Mouse (Mus musculus): ENCODE data around the gene Sult1a1.

Sult1a1 gene

DNA sequence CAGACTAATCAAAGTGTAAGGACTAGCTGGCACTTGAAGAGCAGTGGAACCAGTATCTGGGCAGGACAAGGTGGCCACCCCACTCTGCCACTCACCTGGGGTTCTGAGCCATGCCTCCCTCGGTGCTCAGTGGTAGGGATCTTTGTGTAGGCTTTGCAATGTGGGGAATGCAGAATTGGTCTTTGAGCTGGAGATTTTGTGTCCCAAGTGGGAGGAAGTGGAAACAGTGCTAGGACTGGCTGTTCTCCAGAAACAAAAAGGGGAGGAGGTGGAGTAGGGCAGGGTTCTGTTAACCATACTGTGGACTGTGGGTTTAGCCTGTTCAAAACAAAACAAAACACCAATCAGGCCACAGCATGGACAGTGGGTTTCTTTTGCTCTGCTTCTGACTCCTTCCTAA is at the start of gene Sult1a1:
Sult1a1 (minus strand) TSS at position 226 of the 400 bp plus-strand sequence.
- no peak for DNase-seq (ENCODE audit: low spot score in 2 of 2)

DNA sequence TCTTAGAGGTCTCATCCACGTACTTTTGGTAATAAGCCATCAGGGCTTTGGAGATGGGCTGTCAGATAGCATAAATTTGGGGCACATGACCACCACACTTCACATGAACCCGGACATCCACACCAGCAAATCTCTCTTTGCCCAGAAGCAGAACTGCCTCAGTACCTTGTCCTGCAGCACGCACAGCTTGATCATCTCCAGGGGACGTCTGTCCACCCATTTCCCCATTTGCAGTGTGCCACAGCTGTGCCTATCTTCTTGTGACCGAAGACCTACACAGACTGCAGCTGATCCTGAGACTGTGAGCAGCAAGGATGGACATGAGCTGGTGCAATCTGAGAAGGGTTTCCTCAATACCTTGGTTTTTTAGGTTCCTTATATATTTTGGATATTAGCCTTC is 49.4 kb upstream of the Sult1a1 start:
- DNase-seq (ENCODE audit: low spot score in 2 of 2): no peak

DNA sequence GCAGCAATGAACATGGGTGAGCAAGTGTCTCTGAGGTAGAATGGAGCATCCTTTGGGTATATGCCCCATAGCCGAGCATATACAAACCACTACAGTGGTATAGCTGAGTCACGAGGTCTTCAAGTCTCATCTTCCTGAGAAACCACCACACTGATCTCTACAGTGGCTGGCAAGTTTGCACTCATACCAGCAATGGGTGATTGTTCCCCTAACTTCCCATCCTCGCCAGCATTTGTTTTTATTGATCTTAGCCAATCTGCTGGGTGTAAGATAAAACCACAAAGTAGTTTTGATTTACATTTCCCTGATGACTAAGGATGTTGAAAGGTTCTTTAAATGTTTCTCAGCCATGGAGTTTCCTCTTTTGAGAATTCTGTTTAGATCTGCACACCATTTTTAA is 48.8 kb upstream of the Sult1a1 start:
- no peak for DNase-seq (ENCODE audit: low spot score in 2 of 2)

DNA sequence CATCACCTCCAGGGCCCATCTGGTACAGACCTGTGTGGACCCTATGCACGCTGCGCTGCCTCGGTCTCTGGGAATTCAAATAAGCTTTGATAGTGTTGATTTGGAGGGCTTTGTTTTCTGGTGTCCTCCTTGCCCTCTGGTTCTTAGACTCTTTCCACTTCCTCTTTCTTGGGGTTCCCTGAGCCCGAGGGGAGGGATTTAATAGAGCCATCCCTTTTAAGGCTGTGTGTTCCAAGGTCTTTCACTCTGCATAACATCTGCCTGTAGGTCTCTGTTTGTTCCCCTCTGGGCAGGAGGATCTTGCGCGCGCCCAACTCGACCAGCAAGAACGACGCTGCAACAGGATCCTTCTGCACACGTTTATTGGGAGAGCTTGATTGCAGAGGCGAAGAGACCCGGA is 45.4 kb upstream of the Sult1a1 start:
- no peak for DNase-seq (ENCODE audit: low spot score in 2 of 2)

DNA sequence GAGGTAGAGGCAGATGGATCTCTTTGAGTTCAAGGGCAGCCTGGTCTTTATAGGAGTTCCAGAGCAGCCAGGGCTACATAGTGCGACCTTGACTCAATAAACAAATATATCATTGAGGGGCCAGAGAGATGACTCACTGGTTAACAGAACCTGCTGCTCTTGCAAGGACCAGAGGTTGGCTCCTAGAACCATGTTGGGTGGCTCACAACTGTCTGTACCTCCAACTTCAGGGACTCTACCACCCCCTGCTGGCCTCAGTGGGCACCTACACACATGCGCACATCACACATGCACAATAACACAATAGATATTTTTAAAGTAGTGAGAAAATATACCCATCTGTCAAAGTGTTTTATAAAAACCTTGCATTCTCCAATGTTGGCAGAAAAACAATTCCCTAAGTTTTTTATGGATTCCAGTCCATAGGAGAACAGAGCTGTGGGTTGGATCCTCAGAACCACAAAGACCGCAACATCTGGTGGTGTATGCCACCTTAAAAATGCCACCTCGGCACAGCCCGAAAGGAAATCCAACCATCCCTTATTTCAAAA is 42.6 kb upstream of the Sult1a1 start:
- no peak for DNase-seq (ENCODE audit: low spot score in 2 of 2)

DNA sequence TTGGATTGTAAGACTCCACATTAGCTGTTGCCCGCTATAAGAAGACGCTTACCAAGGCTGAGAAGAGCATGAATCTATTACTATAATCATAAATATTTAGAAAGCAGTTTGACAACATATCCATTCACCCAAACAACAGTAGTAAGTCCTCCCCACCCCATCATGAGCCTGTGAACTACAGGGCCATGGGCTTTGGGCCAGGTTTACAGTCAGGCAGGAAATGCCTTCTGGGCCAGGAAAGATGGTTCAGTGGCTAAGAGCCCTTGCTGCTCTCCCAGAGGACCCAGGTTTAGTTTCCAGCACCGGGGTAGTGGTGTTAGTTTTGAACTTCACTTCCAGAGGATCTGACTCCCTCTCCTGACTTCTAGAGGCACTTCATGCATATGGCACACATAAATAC is 41.3 kb upstream of the Sult1a1 start:
- no peak for DNase-seq (ENCODE audit: low spot score in 2 of 2)

DNA sequence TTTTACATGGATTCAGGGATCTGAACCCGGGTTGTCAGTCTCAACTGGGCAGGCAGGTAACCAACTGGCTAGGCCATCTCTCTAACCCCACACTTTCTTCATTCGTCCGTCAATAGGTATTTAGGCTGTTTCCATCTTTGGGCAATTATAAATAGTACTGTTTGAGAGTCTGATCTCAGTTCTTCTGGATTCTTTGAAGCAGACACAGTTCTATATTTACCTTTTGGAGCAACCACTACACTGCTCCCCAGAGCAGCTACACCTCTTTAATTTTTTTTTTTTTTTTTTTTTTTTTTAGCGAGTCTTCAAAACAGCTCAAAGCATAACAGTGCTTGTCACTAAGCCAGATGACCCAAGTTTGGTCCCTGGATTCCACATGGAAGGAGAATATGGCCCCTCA is 39.4 kb upstream of the Sult1a1 start:
- DNase-seq (ENCODE audit: low spot score in 2 of 2): no peak

DNA sequence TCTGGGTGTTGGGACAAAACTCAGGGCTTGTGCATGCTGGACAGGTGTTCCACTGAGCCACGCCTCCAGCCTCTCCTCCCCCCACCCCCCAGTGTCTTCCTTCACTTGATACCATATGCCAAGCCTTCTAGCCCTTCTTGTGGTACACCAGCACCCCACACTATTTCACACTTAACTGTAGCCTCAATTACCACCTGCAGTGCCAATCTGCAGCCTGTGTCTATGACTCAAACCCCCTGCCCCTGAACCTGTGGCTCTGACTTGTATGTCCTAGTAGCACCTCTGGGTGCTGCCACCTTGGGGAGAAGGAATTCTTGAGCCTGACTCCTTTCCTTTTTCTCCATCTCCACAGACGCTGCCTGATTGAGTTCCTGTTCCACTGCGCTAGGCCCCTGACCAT is 35.7 kb upstream of the Sult1a1 start:
- no peak for DNase-seq (ENCODE audit: low spot score in 2 of 2)

DNA sequence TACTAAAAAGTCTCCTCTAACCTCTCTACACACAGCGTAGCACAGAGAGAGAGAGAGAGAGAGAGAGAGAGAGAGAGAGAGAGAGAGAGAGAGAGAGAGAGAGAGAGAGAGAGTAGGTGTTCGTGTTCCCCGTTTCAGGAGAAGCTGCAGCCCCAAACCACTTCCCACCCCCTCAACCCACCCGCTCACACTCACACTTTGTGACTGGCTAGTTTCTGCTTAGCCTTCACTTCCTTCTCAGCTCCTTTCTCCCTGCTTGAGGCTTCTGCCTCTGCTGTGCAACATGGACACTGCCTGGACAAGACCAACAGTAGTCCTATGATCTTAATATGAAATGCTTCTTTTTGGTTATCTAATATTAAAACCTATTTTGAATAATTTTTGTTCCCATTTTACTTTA is 34.0 kb upstream of the Sult1a1 start:
- no peak for DNase-seq (ENCODE audit: low spot score in 2 of 2)

DNA sequence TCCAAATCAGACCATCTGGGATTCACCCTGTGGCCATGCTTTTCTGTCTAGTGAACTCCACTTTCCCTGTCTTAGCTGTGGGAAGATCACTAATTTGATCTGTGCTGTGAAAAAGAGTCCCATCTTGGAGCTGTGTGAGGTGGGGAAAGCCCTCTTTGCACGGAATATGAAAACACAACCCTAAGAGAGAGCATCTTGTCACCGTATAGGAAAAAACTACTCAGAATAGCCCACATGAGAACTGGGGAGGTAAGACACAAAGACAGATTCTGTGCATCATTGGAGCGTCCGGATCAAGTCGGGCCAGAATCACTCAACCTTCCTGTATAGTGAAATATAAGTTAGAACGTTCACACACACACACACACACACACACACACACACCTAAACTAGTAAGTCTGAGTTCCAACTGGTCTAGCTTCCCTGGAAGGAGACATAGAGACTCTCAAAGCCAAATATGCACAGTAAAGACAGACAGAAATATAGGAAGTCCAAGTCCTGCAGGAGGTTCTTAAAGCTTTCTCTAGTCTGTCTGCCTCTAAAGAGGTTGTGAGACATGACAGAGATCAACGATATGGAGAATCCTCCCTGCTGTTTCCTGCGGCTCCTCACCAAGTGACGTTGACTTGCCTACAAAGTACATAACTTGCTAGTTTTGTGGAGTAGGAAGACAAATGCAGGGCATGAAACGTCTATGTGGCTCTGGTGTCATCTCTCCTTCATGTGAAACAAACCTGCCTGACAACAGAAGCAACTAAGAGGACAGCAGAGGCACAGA is 32.1 kb upstream of the Sult1a1 start:
- no peak for DNase-seq (ENCODE audit: low spot score in 2 of 2)

DNA sequence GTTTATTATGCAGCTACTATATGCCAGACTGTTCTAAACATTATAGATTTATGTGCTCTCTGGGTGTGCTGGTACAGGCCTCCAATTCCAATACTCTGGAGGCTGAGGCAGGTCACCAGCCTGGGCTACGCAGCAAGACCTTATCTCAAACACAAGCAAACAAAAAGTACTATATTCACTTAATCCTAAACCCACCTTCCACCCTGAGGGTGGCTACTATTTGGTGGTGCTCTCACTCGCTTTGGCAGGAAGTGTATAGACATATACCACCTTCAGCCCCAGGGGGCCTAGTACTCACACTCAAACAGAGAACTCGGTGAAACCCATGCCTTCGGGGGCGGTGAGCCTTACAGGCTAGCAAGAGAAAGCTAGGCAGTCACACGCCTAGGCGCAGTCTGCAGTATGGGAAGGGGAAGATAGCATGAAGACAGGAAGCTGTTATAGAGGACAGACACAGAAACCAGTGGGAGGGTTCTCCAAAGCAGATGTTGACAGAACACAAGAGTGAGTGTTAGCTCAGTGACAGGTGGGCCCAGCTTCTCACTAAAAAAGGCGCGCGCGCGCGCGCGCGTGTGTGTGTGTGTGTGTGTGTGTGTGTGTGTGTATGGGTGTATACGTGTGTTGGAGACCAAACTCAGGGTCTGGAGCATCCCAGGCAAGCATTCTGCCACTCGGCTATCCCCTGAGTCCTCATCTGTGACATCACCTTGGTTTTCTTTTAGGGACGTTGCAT is 31.4 kb upstream of the Sult1a1 start, which contains the start of gene Coro1a:
Coro1a (minus strand) TSS at position 346 of the 733 bp plus-strand sequence.
- peak; percentile 59 to 73 for DNase-seq (ENCODE audit: low spot score in 2 of 2)

DNA sequence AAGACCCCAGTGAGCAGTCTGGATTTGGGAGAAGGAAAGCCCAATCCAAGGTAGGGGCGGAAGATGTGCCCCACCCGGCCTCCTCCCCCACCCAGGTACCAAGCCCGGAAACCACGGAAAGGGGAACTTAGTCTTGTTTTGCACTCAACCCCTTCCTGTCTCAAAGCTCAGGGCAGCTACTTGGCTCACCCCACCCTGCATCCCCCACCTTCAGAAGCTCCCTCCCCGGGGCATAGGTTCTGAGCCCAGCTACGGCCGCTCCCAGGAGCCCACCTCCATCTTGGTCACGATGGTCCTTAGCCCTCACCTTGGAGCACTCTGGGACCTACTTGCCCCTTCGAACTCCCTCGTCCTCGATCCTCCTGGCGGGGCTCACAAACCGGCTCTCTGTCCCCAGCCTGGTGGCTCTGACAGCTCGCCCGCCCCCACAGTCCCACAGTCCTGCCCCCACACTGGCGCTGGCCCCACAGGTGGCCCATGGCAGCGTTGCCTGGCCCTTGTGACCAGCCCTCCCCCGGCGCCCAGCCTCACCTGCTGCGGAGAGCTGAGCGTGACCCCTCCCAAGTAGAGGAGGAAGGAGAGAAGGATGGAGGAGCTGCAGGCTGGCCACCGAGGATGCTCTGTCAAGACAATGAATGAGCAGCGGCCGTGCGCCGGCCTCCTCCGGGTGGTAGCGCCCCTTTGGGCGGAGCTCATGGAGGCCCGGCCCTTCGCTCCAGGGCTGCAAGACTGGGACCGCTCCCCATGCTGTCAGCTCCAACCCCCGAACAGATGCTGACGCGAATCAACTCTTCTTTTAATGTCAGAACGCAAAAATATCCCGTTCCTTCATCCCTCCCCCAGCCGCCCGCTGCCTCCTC is 28.1 kb upstream of the Sult1a1 start:
- peak; percentile 84 to 92 for DNase-seq (ENCODE audit: low spot score in 2 of 2)

DNA sequence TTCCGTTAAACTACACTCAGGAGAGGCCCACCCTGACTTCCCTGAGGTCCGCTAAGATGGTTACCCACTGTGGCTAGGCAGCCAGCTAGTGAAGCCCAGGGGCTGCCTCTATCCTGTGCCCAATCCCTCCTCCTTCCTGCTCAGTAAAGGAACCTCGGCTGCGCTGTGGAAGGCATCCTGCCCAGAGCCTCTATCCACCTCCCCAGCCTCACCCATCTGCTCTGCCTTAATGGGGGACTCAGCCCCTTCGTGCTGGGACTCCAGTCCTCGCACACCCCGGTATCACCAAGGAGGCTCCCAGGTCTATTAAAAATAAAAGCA is 27.5 kb upstream of the Sult1a1 start:
- peak; percentile 30 to 70 for DNase-seq (ENCODE audit: low spot score in 2 of 2)

DNA sequence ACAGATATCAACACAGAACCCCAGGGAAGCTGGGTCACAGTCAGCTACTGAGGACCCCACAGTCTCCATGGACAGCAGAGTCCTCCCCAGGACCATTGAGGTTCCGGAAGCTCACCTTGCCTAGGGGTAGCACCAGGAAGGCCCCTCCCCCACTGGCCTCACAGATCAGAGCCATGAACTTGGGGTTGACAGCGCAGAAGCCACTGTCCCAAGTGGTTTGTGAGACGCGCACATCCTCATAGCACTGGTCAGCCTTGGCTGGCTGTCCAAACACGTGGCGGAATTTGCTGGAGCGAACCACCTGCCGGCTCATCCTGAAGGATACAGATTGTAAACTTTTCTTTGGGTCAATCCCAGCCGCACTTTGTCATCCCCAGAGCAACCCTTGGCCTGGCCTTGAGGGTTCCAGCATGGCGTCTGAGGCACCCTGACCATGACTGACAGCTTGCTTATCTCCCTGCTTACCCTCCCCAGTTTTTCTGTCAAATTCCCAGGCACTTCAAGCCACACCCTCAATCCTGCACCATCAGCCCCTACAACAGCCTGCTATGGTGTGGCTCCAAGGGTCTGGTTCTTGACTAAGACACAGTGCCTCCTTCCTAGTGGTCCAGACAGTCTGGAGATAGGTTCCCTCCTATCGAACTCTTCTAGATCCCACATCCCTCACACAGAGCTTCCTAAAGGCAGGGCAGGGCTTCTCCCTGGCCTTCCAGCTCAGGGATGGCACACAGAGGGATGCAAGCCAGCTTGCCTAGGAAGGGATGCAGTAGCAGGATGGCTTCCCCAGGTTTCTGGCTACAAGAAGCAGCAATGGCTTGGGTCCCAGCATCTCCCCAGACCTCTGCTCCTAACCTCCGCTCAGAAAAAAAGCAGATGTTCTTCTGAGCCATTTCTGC is 26.9 kb upstream of the Sult1a1 start:
- peak; percentile 58 to 81 for DNase-seq (ENCODE audit: low spot score in 2 of 2)

DNA sequence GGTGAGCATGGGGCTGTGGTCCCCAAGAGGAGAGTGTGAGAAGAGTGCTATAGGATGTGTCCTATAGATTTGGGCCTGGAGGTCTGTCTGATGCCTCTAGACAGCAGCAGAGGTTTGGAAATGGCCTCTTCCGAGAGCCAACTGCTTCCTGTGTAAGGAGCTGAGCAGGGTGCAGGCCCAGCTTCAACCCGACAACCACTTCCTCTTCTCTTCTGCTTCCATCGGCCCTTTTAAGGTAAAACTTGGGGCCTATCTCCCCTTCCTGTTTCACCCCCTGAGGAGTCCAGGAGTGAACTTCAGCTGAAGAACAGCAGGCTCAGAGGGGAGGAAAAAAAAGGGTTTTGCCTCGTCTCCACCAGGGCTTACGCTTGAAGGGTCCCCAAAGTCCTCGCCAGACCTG is 26.1 kb upstream of the Sult1a1 start:
- DNase-seq (ENCODE audit: low spot score in 2 of 2): peak; percentile 57 to 75

DNA sequence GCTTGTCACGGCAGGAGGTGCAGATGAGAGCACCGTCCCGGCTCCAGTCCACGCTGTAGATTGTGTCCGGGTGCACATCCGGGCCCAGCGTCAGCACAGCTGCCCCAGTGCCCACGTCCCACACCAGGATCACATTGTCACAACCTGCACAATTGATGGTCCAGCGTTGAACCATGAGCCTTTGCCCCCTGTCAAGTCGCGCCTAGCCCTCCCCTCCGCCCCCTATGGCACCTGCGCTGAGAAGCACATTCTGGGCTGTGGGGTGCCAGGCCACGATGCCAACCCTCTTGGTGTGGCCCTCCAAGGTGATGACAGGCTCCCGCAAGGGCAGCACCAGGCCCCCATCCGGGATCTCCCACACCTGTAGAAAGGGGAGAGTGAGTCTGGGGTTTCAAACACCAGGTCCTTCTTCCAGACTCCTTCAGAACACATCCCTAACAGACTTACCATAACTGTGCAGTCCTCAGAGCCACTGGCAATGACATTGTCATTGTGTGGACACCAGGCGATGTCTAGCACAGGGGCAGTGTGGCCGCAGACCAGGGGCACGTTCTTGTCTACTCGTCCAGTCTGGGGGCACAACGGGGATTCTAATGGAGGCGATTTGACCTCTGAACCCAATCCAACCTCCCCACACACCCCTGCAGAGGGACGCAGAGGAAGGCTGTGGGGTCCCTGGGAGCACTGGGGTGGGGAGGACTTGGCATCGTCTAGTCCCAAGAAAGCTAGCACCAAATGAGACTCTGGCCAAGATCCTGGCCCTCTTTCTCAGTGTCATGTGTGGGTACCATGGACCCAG is 25.5 kb upstream of the Sult1a1 start:
- peak; percentile 32 to 74 for DNase-seq (ENCODE audit: low spot score in 2 of 2)

DNA sequence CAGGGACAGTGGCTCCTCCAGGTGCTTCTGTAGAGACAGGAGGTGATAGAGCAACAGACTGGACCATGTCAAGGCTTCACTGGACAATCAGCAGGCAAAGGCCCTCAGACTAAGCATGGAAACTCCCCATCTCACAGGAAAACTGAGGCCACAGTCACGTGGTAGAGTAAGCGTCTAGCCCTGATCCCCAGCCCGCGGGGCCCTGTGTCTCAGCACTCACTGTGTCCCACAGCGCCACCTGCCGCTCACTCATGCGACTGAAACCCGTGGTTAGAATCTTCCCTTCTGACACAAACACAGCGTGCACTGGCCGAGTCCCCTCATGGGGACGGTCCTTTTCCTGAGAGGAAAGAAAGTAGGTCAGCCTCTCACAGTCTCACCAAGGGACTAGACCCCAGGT is 24.8 kb upstream of the Sult1a1 start:
- DNase-seq (ENCODE audit: low spot score in 2 of 2): peak; percentile 91 to 98

DNA sequence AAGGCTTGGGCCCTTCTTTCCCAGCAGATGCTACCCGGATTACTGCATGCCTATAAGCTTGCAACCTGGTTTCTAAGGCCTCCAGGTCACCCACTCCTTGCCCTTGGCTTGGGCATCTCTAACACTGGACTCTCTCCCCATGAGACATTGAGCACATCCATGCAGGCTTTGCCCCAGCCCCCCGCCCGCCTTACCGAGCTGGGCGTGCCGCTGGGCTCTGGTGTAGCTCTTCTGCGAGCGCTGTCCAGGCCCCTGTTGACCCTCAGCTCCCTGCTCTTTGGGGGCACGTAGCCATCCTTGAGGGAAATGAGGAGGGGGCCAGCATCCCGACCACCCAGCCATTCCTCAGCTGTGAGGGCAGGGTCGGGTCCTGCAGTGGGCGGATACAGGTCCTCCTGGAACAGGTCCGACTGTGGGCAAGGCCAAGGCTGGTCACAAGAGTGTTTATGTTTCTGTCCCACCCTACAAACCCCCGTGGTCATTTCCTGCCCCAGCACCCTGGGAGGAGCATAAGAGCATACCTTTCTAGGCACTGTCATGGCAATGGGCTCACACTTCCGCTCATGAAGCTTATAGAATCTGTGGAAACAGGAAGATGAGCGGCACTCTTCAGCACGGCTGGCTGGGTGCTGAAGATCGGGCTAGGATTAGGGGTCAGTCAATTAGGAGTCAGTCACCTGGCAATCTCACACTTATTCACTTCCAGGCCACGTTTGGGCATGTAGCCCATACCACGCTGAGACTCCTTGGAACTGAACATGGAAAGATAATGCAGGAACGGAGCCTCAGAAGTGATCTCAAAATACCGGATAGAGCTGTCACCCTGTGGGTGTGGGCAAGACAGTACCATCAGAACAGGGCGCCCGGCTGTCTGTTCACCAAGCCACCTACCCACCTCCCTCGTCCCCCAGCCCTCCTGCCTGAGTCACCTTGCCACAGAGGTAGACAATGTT is 24.1 kb upstream of the Sult1a1 start:
- no peak for DNase-seq (ENCODE audit: low spot score in 2 of 2)

DNA sequence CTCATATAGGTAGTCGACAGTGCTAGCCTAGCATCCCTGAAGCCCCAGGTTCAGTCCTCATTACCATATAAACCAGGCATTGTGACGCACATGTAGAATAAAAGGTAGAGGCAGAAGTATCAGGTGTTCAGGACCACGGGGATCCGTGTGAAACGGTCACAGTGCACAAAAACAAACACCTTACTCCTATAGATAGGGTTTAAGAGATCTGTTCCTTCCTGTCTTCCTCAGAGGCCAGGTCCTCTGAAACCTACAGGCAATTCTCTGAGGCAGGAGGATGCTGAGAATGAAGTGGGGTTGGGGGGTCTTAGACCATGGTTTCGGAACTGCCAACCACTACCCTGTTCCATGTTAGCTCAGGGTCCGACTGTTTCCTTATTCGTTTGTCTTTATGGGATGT is 21.6 kb upstream of the Sult1a1 start:
- no peak for DNase-seq (ENCODE audit: low spot score in 2 of 2)
